Mouse (Mus musculus) lung, embryonic 14.5 days (tissue): ENCODE measurements around the gene Sod3. TPM values are rescaled to one million over a fixed set of nuclear protein-coding genes. Genes with fewer than 3 reads are reported as not detected.
A peak's percentile ranks its signal among the peaks of the same experiment; 100 is the strongest.

Experiments used
- ATAC-seq: fragments of 200-750 bp; cut with Nextera tagmentation; 2 replicates; pipeline ENCODE4 v1.8.0; 2017; ENCODE audit warnings: mild to moderate bottlenecking, moderate TSS enrichment, moderate library complexity; ENCODE audit not compliant: insufficient read depth
- DNase-seq: peaks from one replicate; pipeline ENCODE4 v3.0.0-alpha.2; 2015
- H3K27ac ChIP-seq: fragments of 300-500 bp; sonication (generic); 2 replicates; pipeline ENCODE4 v1.5.1; 2014; ENCODE audit warnings: low read depth, mild to moderate bottlenecking, moderate library complexity
- H3K27me3 ChIP-seq: fragments of 300-500 bp; sonication (generic); 2 replicates; pipeline ENCODE4 v1.6.1; 2014; ENCODE audit warnings: low read length, control low read depth; ENCODE audit not compliant: insufficient read depth
- H3K36me3 ChIP-seq: fragments of 300-500 bp; sonication (generic); 2 replicates; pipeline ENCODE4 v1.6.1; 2014; ENCODE audit warnings: control low read depth; ENCODE audit not compliant: insufficient read depth
- H3K4me1 ChIP-seq: fragments of 300-500 bp; sonication (generic); 2 replicates; pipeline ENCODE4 v1.6.1; 2014; ENCODE audit warnings: antibody characterized with exemption, control low read depth; ENCODE audit not compliant: insufficient read depth
- H3K4me2 ChIP-seq: fragments of 300-500 bp; sonication (generic); 2 replicates; pipeline ENCODE4 v1.6.1; 2014; ENCODE audit warnings: mild to moderate bottlenecking
- H3K4me3 ChIP-seq: fragments of 300-500 bp; sonication (generic); 2 replicates; pipeline ENCODE4 v1.5.1; 2014; ENCODE audit warnings: low read depth, low read length
- H3K9ac ChIP-seq: fragments of 300-500 bp; sonication (generic); 2 replicates; pipeline ENCODE4 v1.6.1; 2014
- H3K9me3 ChIP-seq: fragments of 300-500 bp; sonication (generic); 2 replicates; pipeline ENCODE4 v1.6.1; 2016; ENCODE audit warnings: low read depth, low read length, control low read depth
- CTCF ChIP-seq: IDR thresholded peaks from 2 replicates; pipeline ENCODE4 v1.5.1; 2016; ENCODE audit warnings: antibody characterized with exemption, low read depth
- WGBS: fragments of 180-500 bp; shearing (Covaris S2); extraction: QIAGEN DNeasy Blood & Tissue Kit; methylation state at CpG from one replicate; pipeline ENCODE4 v1.1.7; 2014; 5-methylcytosine and 5-hydroxymethylcytosine counted together
- polyA plus RNA-seq: library from polyadenylated mRNA; unstranded; fragments of >200 nt; fragmentation: Nextera tagmentation; extraction: Ambion mirVana; gene quantifications from 2 replicates; pipeline ENCODE4 v1.2.1, GENCODE M21; 2014

The Sod3 gene
- polyA plus RNA-seq, 1 experiment from 2014 or later, result 0.26 TPM

GRCm38 (mm10) chr5:52362776-52363467 is 669 bp upstream of the Sod3 start:
- TF ChIP-seq CTCF, result no peak
- no peaks in the 10 kb centered on the region for H3K27me3 ChIP-seq
- ATAC-seq (peak; percentile 26; the same call in 1 of the 2 replicates), DNase-seq (no peak)
- no peak overlapping the region for H3K4me2 ChIP-seq
- H3K36me3 ChIP-seq, result no peaks in the 10 kb centered on the region
- H3K27ac ChIP-seq, result no peak overlapping the region
- H3K9me3 ChIP-seq, result no peaks in the 10 kb centered on the region
- no peak overlapping the region for H3K4me3 ChIP-seq
- WGBS, result 64% methylated on average over 6 of the region's 6 CpGs
- H3K4me1 ChIP-seq, result peaks cover 4% of the 10 kb centered on the region; the same call in 1 of the 2 replicates
- no peak overlapping the region for H3K9ac ChIP-seq

- Histone ChIP-seq H3K4me1 (peaks cover 4% of the 10 kb centered on the region; the same call in 1 of the 2 replicates), H3K27ac (no peak overlapping the region), H3K4me2 (no peak overlapping the region), H3K9ac (no peak overlapping the region), H3K36me3 (no peaks in the 10 kb centered on the region), H3K27me3 (no peaks in the 10 kb centered on the region; the same call in 1 of the 2 replicates), H3K4me3 (no peak overlapping the region), H3K9me3 (no peaks in the 10 kb centered on the region)
- 51% methylated on average over 5 of the region's 5 CpGs for WGBS
- no peak for ATAC-seq
- no peak for TF ChIP-seq CTCF
- DNase-seq, result no peak
These were observed 930 bp downstream of the Sod3 start for GRCm38 (mm10) chr5:52364521-52364920.

GRCm38 (mm10) chr5:52365930-52366329 is 2.3 kb downstream of the Sod3 start:
- WGBS, result 85% methylated on average over 5 of the region's 5 CpGs
- Histone ChIP-seq H3K27ac (no peak overlapping the region), H3K4me3 (no peak overlapping the region), H3K4me1 (no peaks in the 10 kb centered on the region), H3K27me3 (no peaks in the 10 kb centered on the region; the same call in 1 of the 2 replicates), H3K9ac (no peak overlapping the region), H3K4me2 (no peak overlapping the region), H3K9me3 (no peaks in the 10 kb centered on the region), H3K36me3 (no peaks in the 10 kb centered on the region)
- no peak for DNase-seq
- ATAC-seq, result no peak
- no peak for TF ChIP-seq CTCF

- no peak overlapping the region for H3K4me3 ChIP-seq
- H3K9ac ChIP-seq, result no peak overlapping the region
- ATAC-seq (no peak), DNase-seq (no peak)
- H3K27ac ChIP-seq, result no peak overlapping the region
- no peaks in the 10 kb centered on the region for H3K9me3 ChIP-seq
- H3K4me2 ChIP-seq, result no peak overlapping the region
- H3K27me3 ChIP-seq, result no peaks in the 10 kb centered on the region; the same call in 1 of the 2 replicates
- H3K4me1 ChIP-seq, result no peaks in the 10 kb centered on the region
- 63% methylated on average over 2 of the region's 2 CpGs for WGBS
- no peaks in the 10 kb centered on the region for H3K36me3 ChIP-seq
- TF ChIP-seq CTCF, result no peak
These were observed 3.1 kb downstream of the Sod3 start for GRCm38 (mm10) chr5:52366661-52367060.

- no peak overlapping the region for H3K27ac ChIP-seq
- no peaks in the 10 kb centered on the region; the same call in 1 of the 2 replicates for H3K27me3 ChIP-seq
- no peaks in the 10 kb centered on the region for H3K9me3 ChIP-seq
- peak overlapping the region; percentile 6; the same call in 1 of the 2 replicates for H3K9ac ChIP-seq
- ATAC-seq (no peak), DNase-seq (no peak)
- peak overlapping the region; percentile 8; the same call in 1 of the 2 replicates for H3K4me3 ChIP-seq
- no peak for TF ChIP-seq CTCF
- H3K36me3 ChIP-seq, result no peaks in the 10 kb centered on the region
- 53% methylated on average over 63 of the region's 63 CpGs for WGBS
- peak overlapping the region; percentile 51 for H3K4me2 ChIP-seq
- no peaks in the 10 kb centered on the region for H3K4me1 ChIP-seq
These were observed 4.6 kb downstream of the Sod3 start for GRCm38 (mm10) chr5:52367866-52368840.

- H3K9ac ChIP-seq, result no peak overlapping the region
- H3K27me3 ChIP-seq, result no peaks in the 10 kb centered on the region; the same call in 1 of the 2 replicates
- H3K4me1 ChIP-seq, result no peaks in the 10 kb centered on the region
- ATAC-seq (no peak), DNase-seq (no peak)
- H3K27ac ChIP-seq, result no peak overlapping the region
- H3K36me3 ChIP-seq, result no peaks in the 10 kb centered on the region
- no peak for TF ChIP-seq CTCF
- no peak overlapping the region for H3K4me3 ChIP-seq
- 87% methylated on average over 6 of the region's 6 CpGs for WGBS
- H3K4me2 ChIP-seq, result no peak overlapping the region
- H3K9me3 ChIP-seq, result no peaks in the 10 kb centered on the region
These were observed 7.3 kb downstream of the Sod3 start for GRCm38 (mm10) chr5:52370901-52371300.

GRCm38 (mm10) chr5:52375847-52376246 is 12.3 kb downstream of the Sod3 start:
- ATAC-seq (no peak), DNase-seq (no peak)
- no peaks in the 10 kb centered on the region for H3K27me3 ChIP-seq
- WGBS, result 72% methylated on average over 9 of the region's 9 CpGs
- no peak overlapping the region for H3K9ac ChIP-seq
- H3K4me1 ChIP-seq, result no peaks in the 10 kb centered on the region
- H3K27ac ChIP-seq, result no peak overlapping the region
- H3K9me3 ChIP-seq, result no peaks in the 10 kb centered on the region
- H3K4me3 ChIP-seq, result no peak overlapping the region
- H3K4me2 ChIP-seq, result no peak overlapping the region
- TF ChIP-seq CTCF, result no peak
- H3K36me3 ChIP-seq, result no peaks in the 10 kb centered on the region
